Mouse (Mus musculus): ENCODE measurements around the gene Olfr1396. TPM values are rescaled to one million over a fixed set of nuclear protein-coding genes. Genes with fewer than 3 reads are reported as not detected.

The Olfr1396 gene
- polyA plus RNA-seq, 1 experiment: not detected

DNA sequence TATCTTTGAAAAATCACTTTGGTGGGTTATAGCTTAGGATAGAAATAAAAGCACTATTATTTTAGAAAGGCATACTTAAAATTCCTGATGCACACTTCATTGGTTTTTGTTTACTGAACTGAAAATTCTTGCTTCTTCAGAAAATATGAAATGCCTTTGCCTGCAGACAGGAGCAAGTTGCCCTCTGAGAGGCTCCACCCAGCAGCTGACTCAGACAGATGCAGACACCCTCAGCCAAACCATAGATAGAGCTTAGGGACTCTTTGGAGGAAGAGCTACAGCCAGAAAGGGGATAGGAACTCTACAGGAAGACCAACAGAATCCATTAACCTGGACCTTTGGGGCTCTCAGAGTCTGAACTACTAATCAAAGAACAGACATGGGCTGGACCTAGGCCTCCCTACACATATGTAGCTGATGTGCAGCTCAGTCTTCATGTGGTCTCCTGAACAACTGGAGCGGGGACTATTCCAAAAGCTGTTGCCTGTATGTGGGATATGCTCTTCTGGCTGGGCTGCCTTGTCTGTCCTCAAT lies 22.6 kb downstream of the Olfr1396 start:
- Histone ChIP-seq H3K9me3 (no peaks in the 10 kb centered on the region), H3K4me1 (peaks cover 78% of the 10 kb centered on the region), H3K36me3 (replicated peaks; ENCODE audit: low read length) (peaks cover 76% of the 10 kb centered on the region), H3K4me3 (replicated peaks) (peak overlapping the region; percentile 56), H3K27me3 (replicated peaks) (no peaks in the 10 kb centered on the region)
- TF ChIP-seq GATA1 (IDR thresholded peaks at IDR 0.05; ENCODE audit: borderline replicate concordance, low read length) (no peak), FLI1 (IDR thresholded peaks at IDR 0.05; ENCODE audit: low read length) (no peak)

DNA sequence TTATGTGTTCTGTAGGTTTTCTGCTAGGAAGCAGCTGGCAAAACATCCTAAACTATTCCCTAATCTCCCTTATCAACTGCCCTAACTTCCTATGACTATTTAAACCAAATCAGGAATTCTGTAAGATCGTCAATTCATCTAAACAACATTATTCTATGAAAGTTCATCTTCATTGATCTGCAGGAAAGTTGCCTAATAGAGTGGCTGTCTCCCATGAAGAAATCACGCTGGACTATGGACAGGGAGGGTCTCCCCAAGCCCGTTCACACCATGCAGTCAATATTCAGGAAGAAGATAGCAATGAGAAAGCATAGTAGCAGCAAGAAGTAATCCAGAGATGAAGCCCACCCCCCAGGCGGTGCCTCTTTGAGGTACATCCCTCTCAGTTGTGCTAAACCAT lies 23.5 kb downstream of the Olfr1396 start:
- Histone ChIP-seq H3K4me3 (replicated peaks) (no peak overlapping the region), H3K9me3 (no peaks in the 10 kb centered on the region), H3K4me1 (peaks cover 81% of the 10 kb centered on the region), H3K27me3 (replicated peaks) (no peaks in the 10 kb centered on the region), H3K36me3 (replicated peaks; ENCODE audit: low read length) (peaks cover 73% of the 10 kb centered on the region)
- TF ChIP-seq FLI1 (IDR thresholded peaks at IDR 0.05; ENCODE audit: low read length) (no peak), GATA1 (IDR thresholded peaks at IDR 0.05; ENCODE audit: borderline replicate concordance, low read length) (no peak)

DNA sequence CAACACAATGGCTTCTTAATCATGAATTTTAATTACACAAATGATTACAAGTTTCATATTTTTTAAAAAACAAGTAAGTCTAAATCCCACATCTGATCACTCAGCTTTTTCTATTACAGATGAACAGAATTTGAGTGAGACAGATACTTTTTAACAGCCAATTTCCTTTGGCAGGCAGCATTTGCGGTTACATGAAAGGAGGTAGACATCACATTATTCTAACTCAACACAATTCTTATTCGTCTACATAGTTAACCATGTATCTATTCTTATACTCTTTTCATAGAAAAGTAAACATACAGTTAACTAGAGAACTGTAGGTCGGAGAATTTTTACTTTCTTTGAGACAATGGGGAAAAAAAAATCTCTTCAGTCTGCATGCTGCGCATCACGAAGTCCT lies 24.1 kb downstream of the Olfr1396 start:
- no peak for TF ChIP-seq FLI1 (IDR thresholded peaks at IDR 0.05; ENCODE audit: low read length)
- no peak for TF ChIP-seq GATA1 (IDR thresholded peaks at IDR 0.05; ENCODE audit: borderline replicate concordance, low read length)
- Histone ChIP-seq H3K27me3 (replicated peaks) (no peaks in the 10 kb centered on the region), H3K9me3 (no peaks in the 10 kb centered on the region), H3K4me3 (replicated peaks) (no peak overlapping the region), H3K4me1 (peaks cover 81% of the 10 kb centered on the region), H3K36me3 (replicated peaks; ENCODE audit: low read length) (peaks cover 71% of the 10 kb centered on the region)

DNA sequence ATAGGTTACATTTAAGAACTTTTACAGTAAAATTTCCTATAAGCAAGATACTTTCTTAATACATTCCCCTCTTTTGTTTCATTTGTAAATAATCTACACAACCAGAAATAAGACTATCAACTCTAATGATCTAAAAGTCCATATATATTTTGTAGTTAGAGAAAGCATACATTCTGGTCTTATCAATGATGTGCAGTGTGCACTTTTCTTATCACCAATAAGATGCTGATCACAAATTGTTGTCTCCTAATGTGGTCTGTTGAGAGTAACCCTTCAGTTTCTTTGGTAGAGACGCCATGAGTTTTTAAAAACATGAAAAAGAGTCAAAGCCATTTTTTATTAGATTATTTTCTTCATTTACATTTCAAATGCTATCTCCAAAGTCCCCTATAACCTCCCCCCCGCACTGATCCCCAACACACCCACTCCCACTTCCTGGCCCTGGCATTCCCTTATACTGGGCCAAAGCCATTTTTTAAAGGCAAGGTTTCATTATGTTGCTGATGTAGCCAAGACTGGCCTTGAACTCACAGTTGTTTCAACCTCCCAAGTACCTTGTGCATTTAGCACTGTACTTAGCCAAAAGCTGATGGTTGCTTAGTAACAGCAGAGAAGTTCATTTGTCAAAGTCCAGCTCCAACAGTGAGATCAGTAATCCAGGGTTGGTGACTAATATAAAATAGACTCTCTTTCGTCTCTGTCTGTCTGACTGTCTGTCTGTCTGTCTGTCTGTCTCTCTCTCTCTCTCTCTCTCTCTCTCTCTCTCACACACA lies 24.8 kb downstream of the Olfr1396 start:
- Histone ChIP-seq H3K36me3 (replicated peaks; ENCODE audit: low read length) (peaks cover 71% of the 10 kb centered on the region), H3K27me3 (replicated peaks) (no peaks in the 10 kb centered on the region), H3K4me1 (peaks cover 84% of the 10 kb centered on the region), H3K4me3 (replicated peaks) (no peak overlapping the region), H3K9me3 (no peaks in the 10 kb centered on the region)
- TF ChIP-seq FLI1 (IDR thresholded peaks at IDR 0.05; ENCODE audit: low read length) (no peak), GATA1 (IDR thresholded peaks at IDR 0.05; ENCODE audit: borderline replicate concordance, low read length) (no peak)

DNA sequence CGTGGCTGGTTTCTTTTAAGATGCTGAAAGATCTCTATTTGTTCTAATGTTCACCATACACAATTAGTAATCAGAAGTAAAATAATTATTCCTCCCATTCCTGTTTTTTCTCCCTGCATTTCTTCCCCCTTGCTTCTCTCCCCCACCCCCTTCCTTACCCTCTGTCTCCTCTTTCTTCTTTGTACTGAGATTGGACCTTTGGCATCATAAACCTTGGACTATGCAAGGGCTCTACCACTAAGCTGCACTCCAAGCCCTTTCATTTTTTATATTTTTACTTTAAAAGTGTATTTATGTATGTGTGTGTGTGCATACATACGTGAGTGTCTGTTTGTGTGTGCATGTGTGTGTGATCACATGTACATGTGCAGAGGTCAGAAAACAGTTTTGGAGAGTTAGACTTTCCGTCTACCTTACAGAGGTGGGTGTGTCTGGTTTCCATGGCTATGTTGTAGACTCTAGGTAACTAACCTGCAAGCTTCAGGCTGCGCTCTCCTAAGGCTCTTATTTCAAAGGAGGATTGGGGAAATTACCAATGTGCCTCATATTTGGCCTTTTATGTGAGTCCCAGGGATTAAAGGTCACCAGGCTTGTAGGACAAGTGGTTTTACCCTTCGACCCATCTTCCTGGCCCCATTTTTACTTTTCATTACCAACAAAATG lies 25.6 kb downstream of the Olfr1396 start:
- H3K4me1 ChIP-seq: peaks cover 89% of the 10 kb centered on the region
- H3K36me3 ChIP-seq (replicated peaks; ENCODE audit: low read length): peaks cover 64% of the 10 kb centered on the region
- no peak for TF ChIP-seq GATA1 (IDR thresholded peaks at IDR 0.05; ENCODE audit: borderline replicate concordance, low read length)
- TF ChIP-seq FLI1 (IDR thresholded peaks at IDR 0.05; ENCODE audit: low read length): no peak
- H3K4me3 ChIP-seq (replicated peaks): no peak overlapping the region
- H3K27me3 ChIP-seq (replicated peaks): no peaks in the 10 kb centered on the region
- H3K9me3 ChIP-seq: no peaks in the 10 kb centered on the region

DNA sequence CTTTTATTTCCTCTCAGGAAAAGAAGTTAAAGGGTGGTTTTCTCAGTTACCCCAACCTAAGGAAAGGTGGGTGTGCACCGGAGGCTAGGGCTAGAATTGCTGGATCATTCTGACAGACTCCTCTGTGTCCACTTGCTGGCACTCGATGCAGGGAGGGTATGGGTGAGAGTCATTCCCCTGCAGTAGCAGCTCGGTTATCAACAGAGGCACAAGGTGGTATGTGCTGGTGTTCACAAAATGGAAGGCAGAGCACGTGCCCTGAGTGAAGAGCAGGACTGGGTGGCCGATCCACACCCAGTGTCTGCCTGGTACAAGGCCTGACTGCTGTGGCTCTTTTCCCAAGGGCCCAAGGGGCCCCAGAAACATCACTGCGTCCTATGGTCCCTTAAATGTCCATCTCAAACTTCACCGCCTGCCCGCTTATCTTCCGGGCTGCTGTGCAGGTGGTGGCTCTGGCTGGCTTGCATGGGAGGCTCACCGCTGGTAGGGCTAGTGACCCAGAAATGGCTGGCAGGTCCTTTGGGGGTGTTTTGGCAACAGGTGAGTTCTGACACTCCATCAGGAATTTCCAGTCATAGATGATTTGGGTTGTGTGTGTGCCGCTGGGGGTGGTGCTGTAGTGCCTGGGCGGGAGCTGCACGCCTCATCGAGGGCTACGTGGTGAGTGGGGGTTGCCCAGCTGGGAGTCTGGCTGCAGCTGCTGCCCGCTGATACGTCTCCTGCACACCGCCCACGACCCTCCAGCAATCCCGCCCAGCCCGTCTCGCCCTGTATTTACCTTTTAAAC lies 26.7 kb downstream of the Olfr1396 start:
- Histone ChIP-seq H3K4me1 (peaks cover 95% of the 10 kb centered on the region), H3K36me3 (replicated peaks; ENCODE audit: low read length) (peaks cover 67% of the 10 kb centered on the region)
- TF ChIP-seq GATA1 (IDR thresholded peaks at IDR 0.05; ENCODE audit: borderline replicate concordance, low read length) (no peak), FLI1 (IDR thresholded peaks at IDR 0.05; ENCODE audit: low read length) (no peak)

DNA sequence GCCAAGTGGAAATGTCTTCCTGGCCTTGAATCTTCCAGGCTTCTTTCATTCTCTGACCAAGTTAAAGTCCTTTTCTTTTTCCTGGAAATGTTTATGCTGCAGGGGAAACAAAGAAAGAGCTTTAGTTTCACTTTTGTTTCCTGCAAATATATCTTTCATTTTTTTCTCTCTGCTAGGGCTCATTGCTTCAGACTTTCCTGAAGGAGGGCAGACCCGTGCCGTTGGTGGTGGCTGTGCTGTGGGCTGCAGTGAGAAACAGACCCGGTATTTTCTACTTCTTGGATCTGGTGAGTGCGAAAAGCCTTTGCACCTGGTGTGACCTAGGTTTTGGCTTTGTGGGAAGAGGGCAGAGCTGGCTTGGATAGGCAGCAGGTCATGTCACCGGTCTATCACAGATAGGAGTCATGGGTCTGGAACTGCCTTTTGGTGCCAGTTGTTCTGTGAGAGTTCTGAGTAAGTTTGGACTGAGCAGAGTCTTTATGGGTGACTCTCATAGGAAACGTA lies 27.8 kb downstream of the Olfr1396 start:
- H3K27me3 ChIP-seq (replicated peaks): no peaks in the 10 kb centered on the region
- H3K4me3 ChIP-seq (replicated peaks): peak overlapping the region; percentile 89
- peaks cover 64% of the 10 kb centered on the region for H3K36me3 ChIP-seq (replicated peaks; ENCODE audit: low read length)
- no peaks in the 10 kb centered on the region for H3K9me3 ChIP-seq
- no peak for TF ChIP-seq GATA1 (IDR thresholded peaks at IDR 0.05; ENCODE audit: borderline replicate concordance, low read length)
- TF ChIP-seq FLI1 (IDR thresholded peaks at IDR 0.05; ENCODE audit: low read length): no peak
- peaks cover 97% of the 10 kb centered on the region for H3K4me1 ChIP-seq

More for the DNA sequence above, 26.7 kb downstream of the Olfr1396 start:
- Histone ChIP-seq H3K9me3 (no peaks in the 10 kb centered on the region), H3K27me3 (replicated peaks) (no peaks in the 10 kb centered on the region), H3K4me3 (replicated peaks) (peak overlapping the region; percentile 86)

DNA sequence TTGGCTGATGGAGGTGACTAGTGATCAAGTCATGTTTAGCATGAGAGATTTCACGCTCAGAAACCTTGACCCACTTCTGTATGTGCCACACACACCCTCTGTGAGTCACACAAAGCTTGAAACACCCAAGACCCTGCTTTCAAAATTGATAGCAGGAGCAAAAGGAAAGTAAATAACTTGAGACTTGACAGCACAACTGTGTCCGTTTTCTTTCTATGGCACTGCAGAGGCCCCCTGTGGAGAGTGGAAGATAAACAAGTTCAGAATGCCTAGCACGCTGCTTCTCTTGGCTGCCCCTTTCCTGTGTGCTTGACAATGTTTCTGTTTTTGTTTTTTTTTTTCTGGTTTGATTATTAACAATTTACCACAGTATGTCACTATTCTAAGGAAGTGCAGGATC lies 29.8 kb downstream of the Olfr1396 start:
- Histone ChIP-seq H3K4me1 (peaks cover 97% of the 10 kb centered on the region), H3K9me3 (no peaks in the 10 kb centered on the region), H3K36me3 (replicated peaks; ENCODE audit: low read length) (peaks cover 47% of the 10 kb centered on the region), H3K4me3 (replicated peaks) (peak overlapping the region; percentile 87), H3K27me3 (replicated peaks) (no peaks in the 10 kb centered on the region)
- TF ChIP-seq FLI1 (IDR thresholded peaks at IDR 0.05; ENCODE audit: low read length): no peak

DNA sequence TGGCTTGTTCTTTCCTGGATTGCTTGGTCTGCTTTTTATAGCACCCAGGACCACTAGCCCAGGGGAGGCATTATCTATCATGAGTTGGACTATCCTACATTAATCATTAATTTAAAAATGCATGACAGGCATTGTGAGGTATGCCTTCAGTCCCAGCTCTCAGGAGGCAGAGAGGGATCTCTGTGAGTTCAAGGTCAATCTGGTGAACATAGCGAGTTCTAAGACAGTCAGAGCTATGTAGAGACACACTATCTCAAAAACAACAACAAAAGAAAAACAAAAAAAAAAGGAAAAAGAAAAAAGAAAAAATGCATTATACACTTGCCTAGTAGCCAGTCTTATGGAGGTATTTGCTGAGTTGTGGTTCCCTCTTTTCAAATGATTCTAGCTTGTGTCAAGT lies 30.3 kb downstream of the Olfr1396 start:
- Histone ChIP-seq H3K4me1 (peaks cover 97% of the 10 kb centered on the region), H3K27me3 (replicated peaks) (no peaks in the 10 kb centered on the region), H3K9me3 (no peaks in the 10 kb centered on the region), H3K4me3 (replicated peaks) (peak overlapping the region; percentile 87), H3K36me3 (replicated peaks; ENCODE audit: low read length) (peaks cover 46% of the 10 kb centered on the region)
- TF ChIP-seq GATA1 (IDR thresholded peaks at IDR 0.05; ENCODE audit: borderline replicate concordance, low read length) (no peak), FLI1 (IDR thresholded peaks at IDR 0.05; ENCODE audit: low read length) (no peak)
